Mouse (Mus musculus): ENCODE measurements around the gene Mrps18a.

Mrps18a gene

GRCm38 (mm10) chr17:46110402-46111289 lies at the start of gene Mrps18a:
Gene Mrps18a (plus strand): TSS chr17:46110986.
- peak; percentile 89 to 95 for DNase-seq (ENCODE audit: inconsistent age in 2 of 2, low spot score in 1 of 2)

- DNase-seq (ENCODE audit: inconsistent age in 2 of 2, low spot score in 1 of 2): no peak
Measured at GRCm38 (mm10) chr17:46063283-46063973, 47.4 kb upstream of the Mrps18a start.

DNA sequence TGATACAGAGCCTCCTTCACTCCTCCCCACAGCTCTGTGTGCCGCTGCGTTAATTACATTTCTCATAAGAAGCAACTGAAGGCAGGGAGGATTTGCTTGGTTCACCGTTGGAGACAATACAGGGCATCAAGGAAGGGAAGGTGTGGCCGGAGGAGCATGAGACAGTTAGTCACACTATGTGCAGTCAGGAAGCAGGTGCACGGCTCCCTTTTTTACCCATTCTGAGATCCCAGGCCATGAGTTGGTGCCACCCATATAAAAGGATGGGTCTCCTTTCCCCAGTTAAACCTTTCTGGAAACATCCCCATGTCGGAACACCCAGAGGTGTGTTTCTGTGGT lies 46.8 kb upstream of the Mrps18a start:
- no peak for DNase-seq (ENCODE audit: inconsistent age in 2 of 2, low spot score in 1 of 2)

DNA sequence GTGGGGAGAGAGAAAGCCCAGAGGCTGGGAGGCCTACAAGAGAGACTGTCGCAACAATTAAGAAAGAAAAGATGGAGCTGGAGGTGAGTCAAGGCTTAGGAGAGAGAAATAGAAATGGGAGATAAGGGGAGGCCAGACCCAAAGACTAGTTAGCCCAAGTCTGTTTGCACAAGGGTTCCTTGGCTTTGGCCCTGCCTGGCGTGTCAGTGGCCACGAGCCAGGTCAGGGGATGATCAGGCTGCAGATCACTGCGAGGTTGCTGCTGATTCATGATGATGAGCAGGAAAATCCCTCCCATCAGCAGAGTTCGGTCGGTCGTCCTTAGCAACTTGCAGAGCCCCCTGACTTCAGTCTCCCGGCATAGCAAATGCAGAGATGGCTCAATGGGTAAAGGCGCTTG lies 40.7 kb upstream of the Mrps18a start:
- peak; percentile 37 to 89 for DNase-seq (ENCODE audit: inconsistent age in 2 of 2, low spot score in 1 of 2)

GRCm38 (mm10) chr17:46071531-46071930 lies 39.3 kb upstream of the Mrps18a start:
- DNase-seq (ENCODE audit: inconsistent age in 2 of 2, low spot score in 1 of 2): peak in 1 of 2 experiments; percentile 54

DNA sequence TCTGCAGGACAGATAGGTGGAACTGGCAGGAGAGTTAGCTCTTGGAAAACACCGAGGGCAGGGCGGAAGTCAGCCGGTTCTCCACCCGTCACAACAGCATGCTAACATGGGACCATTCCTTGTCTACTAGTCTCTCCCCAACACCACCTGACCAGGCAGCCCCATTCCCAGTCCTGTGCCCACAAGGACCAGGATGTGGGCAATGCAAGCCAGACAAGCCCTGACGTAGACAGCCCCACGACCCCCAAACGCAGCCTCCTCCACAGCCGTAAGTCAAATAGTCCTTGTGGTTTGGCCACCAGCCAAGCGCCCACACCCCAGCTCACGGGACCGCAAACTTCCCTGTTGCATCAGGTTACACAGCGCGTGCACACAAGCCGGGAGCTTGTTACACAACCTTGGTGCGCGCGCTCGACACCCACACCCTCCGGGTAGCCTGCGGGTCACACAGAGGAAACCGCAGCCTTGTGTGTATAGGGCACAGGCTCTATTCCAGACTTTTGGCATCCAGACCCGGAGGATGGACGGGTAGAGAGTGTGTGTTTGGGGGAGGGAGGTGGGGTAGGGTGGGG lies 37.0 kb upstream of the Mrps18a start:
- DNase-seq (ENCODE audit: inconsistent age in 2 of 2, low spot score in 1 of 2): peak; percentile 80 to 92

DNA sequence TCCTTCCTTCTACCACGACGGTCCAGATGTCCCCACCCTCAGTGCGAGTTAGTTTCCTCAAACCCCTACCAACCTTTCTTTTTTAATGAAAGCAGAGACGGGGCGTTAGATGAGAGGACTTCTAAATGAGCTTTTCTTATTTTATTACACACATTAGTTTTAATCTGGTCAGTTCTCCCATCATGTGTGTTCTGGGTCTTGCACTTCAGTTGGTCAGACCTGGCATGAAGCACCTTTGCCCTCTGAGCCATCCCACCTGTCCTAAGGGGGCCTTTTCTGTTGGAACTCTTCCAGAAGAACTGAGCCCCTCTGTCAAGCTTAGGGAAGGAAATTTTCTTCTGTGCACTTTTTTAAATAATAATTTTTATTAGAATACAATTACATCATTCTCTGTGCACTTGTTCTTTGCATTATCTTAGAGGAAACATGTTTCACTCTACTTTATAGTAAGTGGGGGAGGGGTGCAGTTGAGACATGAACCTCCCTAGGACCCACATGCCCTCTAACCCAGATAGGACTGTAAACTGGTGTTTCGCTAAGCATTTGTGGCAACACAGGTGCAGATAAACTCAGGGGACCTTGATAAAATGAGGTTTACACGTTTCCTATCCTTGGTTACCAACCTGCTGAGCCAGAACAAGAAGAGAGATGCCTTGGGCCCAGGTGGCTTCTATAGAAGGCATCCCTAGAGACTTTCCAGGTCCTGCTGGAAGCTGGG lies 36.2 kb upstream of the Mrps18a start:
- DNase-seq (ENCODE audit: inconsistent age in 2 of 2, low spot score in 1 of 2): no peak

DNA sequence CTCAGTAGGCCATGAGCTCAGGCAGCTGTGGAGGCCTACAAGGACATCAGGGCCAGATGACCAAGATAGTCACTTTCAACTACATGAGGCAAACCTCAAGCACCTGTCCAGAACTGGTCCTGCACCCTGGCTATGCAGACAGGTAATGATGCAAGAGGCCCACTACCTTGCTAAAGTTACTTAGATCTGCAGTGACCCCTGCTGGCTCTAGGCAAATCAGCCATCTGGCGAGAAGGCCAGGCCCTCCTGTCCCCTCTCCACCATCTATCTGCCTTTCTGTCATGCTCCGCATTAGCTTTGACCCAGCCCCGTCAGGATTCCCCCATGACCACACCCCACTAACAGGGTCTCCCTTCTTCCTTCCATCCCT lies 35.7 kb upstream of the Mrps18a start:
- DNase-seq (ENCODE audit: inconsistent age in 2 of 2, low spot score in 1 of 2): peak; percentile 59 to 87

GRCm38 (mm10) chr17:46075551-46076259 lies 35.1 kb upstream of the Mrps18a start:
- DNase-seq (ENCODE audit: inconsistent age in 2 of 2, low spot score in 1 of 2): peak; percentile 77 to 90

GRCm38 (mm10) chr17:46076260-46076551 lies 34.6 kb upstream of the Mrps18a start:
- no peak for DNase-seq (ENCODE audit: inconsistent age in 2 of 2, low spot score in 1 of 2)

- peak in 1 of 2 experiments; percentile 54 for DNase-seq (ENCODE audit: inconsistent age in 2 of 2, low spot score in 1 of 2)
Measured at GRCm38 (mm10) chr17:46077921-46078534, 32.8 kb upstream of the Mrps18a start.

- peak in 1 of 2 experiments; percentile 48 for DNase-seq (ENCODE audit: inconsistent age in 2 of 2, low spot score in 1 of 2)
Measured at GRCm38 (mm10) chr17:46079037-46079436, 31.7 kb upstream of the Mrps18a start.

GRCm38 (mm10) chr17:46080388-46080787 lies 30.4 kb upstream of the Mrps18a start:
- DNase-seq (ENCODE audit: inconsistent age in 2 of 2, low spot score in 1 of 2): no peak

- DNase-seq (ENCODE audit: inconsistent age in 2 of 2, low spot score in 1 of 2): no peak
Measured at GRCm38 (mm10) chr17:46081042-46081441, 29.7 kb upstream of the Mrps18a start.

DNA sequence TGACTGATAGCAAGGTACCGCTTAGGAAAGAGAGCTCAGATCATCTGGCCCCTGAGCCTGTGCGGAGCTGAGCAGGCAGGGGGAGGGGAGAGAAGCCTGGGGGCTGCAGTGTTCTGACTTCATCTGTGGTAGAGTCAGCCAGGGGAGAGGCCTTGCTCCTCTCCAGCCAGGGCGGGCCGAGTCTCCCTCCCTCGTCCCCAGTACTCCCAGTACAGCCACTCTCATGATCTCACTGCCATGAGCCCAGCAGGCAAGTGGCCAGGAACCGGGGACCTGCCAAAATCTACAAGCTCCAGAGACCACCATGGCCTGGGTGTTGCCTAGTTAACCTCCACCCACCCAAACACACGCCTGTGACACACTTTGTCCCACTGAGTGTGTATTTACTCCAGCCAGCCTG lies 29.1 kb upstream of the Mrps18a start:
- DNase-seq (ENCODE audit: inconsistent age in 2 of 2, low spot score in 1 of 2): no peak

- no peak for DNase-seq (ENCODE audit: inconsistent age in 2 of 2, low spot score in 1 of 2)
Measured at GRCm38 (mm10) chr17:46083381-46083780, 27.4 kb upstream of the Mrps18a start.

- DNase-seq (ENCODE audit: inconsistent age in 2 of 2, low spot score in 1 of 2): peak; percentile 56 to 80
Measured at GRCm38 (mm10) chr17:46084091-46084501, 26.7 kb upstream of the Mrps18a start.

- no peak for DNase-seq (ENCODE audit: inconsistent age in 2 of 2, low spot score in 1 of 2)
Measured at GRCm38 (mm10) chr17:46086341-46086870, 24.4 kb upstream of the Mrps18a start.

DNA sequence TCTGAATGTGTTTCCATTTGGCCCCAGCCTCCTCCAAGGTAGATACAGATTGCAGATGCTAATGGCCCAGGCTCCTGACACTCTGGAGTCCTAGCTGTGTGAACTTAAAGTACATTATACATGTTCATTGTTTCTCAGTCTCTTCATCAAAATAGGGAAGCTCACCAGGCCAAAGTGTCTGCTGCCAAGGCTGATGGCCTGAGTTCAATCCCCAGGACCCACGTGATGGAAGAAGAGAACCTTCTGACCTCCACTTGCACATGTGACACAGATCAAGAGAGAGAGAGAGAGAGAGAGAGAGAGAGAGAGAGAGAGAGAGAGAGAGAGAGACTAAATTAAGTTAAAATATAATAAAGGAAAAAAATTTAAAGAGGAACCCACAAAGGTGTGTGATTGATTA lies 19.4 kb upstream of the Mrps18a start:
- no peak for DNase-seq (ENCODE audit: inconsistent age in 2 of 2, low spot score in 1 of 2)

DNA sequence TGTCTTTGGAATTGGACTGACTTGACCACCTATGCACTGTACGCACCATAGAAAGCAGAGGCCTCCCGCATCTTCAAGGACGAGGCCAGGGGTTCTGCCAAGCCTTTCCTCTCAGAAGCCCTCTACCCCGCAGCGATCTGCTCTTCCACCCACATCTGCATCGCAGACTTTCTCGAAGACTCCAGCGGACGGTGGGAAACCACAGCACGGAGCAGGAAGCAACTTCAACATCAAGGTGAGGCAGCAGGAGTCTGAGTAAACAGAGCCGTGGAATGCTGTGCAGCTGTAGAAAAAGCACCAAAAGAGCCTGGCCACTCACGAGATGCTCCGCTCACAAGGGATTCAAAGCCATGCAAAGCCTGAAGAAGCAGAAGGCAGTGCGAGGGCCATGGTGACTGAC lies 18.9 kb upstream of the Mrps18a start:
- no peak for DNase-seq (ENCODE audit: inconsistent age in 2 of 2, low spot score in 1 of 2)

Measured in adrenal gland, adult (tissue).